Mouse (Mus musculus) intestine, embryonic 15.5 days (tissue): ENCODE results near the gene Epb41l1. TPM values are rescaled to one million over a fixed set of nuclear protein-coding genes. Genes with fewer than 3 reads are reported as not detected.
"Not testable (repeated sequence)": the region's sequence is repeated elsewhere in the genome, so short reads cannot be mapped to it uniquely, and the experiment has no call there.

Experiments used
- ATAC-seq: fragments of 200-750 bp; cut with Nextera tagmentation; 2 replicates; pipeline ENCODE4 v1.8.0; 2017; ENCODE audit warnings: moderate TSS enrichment, moderate library complexity
- H3K27ac ChIP-seq: fragments of 300-500 bp; sonication (generic); 2 replicates; pipeline ENCODE4 v1.5.1; 2015; ENCODE audit warnings: mild to moderate bottlenecking, inconsistent platforms
- H3K27me3 ChIP-seq: fragments of 300-500 bp; sonication (generic); replicated peaks from 2 replicates; pipeline ENCODE4 v1.6.1; 2015; ENCODE audit warnings: inconsistent platforms
- H3K36me3 ChIP-seq: fragments of 300-500 bp; sonication (generic); 2 replicates; pipeline ENCODE4 v1.6.1; 2015; ENCODE audit warnings: inconsistent platforms
- H3K4me1 ChIP-seq: fragments of 300-500 bp; sonication (generic); replicated peaks from 2 replicates; pipeline ENCODE4 v1.6.1; 2015; ENCODE audit warnings: inconsistent platforms
- H3K4me2 ChIP-seq: fragments of 300-500 bp; sonication (generic); replicated peaks from 2 replicates; pipeline ENCODE4 v1.6.1; 2015; ENCODE audit warnings: mild to moderate bottlenecking, inconsistent platforms
- H3K4me3 ChIP-seq: fragments of 300-500 bp; sonication (generic); replicated peaks from 2 replicates; pipeline ENCODE4 v1.5.1; 2015; ENCODE audit warnings: inconsistent platforms
- H3K9ac ChIP-seq: fragments of 300-500 bp; sonication (generic); 2 replicates; pipeline ENCODE4 v1.6.1; 2015; ENCODE audit warnings: inconsistent platforms
- H3K9me3 ChIP-seq: fragments of 300-500 bp; sonication (generic); 2 replicates; pipeline ENCODE4 v1.6.1; 2016; ENCODE audit warnings: inconsistent platforms
- WGBS: fragments of 180-500 bp; shearing (Covaris S2); methylation state at CpG from one replicate; pipeline ENCODE4 v1.1.7; 2015; 5-methylcytosine and 5-hydroxymethylcytosine counted together
- polyA plus RNA-seq: library from polyadenylated mRNA; unstranded; fragments of >200 nt; fragmentation: Nextera tagmentation; extraction: Ambion mirVana; gene quantifications from 2 replicates; pipeline ENCODE4 v1.2.1, GENCODE M21; 2015

Epb41l1 gene
- polyA plus RNA-seq, 1 experiment from 2014 or later, result 1.9 TPM

GRCm38 (mm10) chr2:156406987-156407386, 13.7 kb upstream of the Epb41l1 start:
- 7% methylated on average over 3 of the region's 3 CpGs for WGBS
- Histone ChIP-seq H3K27me3 (no peaks in the 10 kb centered on the region), H3K9me3 (no peaks in the 10 kb centered on the region), H3K4me1 (peaks cover 13% of the 10 kb centered on the region), H3K27ac (no peak overlapping the region), H3K36me3 (no peaks in the 10 kb centered on the region), H3K4me2 (no peak overlapping the region), H3K4me3 (no peak overlapping the region), H3K9ac (no peak overlapping the region)
- ATAC-seq, result peak; percentile 54

GRCm38 (mm10) chr2:156408168-156408567, 12.5 kb upstream of the Epb41l1 start:
- H3K27ac ChIP-seq, result no peak overlapping the region
- WGBS, result 26% methylated on average over 8 of the region's 8 CpGs

GRCm38 (mm10) chr2:156411348-156411747, 9.4 kb upstream of the Epb41l1 start:
- H3K27ac ChIP-seq, ATAC-seq: not testable (repeated sequence)

More at GRCm38 (mm10) chr2:156408168-156408567, 12.5 kb upstream of the Epb41l1 start:
- Histone ChIP-seq H3K4me2 (no peak overlapping the region), H3K9ac (no peak overlapping the region), H3K9me3 (no peaks in the 10 kb centered on the region), H3K4me3 (no peak overlapping the region), H3K4me1 (peaks cover 13% of the 10 kb centered on the region), H3K27me3 (no peaks in the 10 kb centered on the region), H3K36me3 (no peaks in the 10 kb centered on the region)
- peak; percentile 36; the same call in 1 of the 2 replicates for ATAC-seq

GRCm38 (mm10) chr2:156414996-156415395, 5.7 kb upstream of the Epb41l1 start:
- H3K36me3 ChIP-seq, result no peaks in the 10 kb centered on the region
- ATAC-seq, result no peak
- WGBS, result 81% methylated on average over 2 of the region's 2 CpGs
- H3K27ac ChIP-seq, result no peak overlapping the region
- H3K4me3 ChIP-seq, result no peak overlapping the region
- no peak overlapping the region for H3K9ac ChIP-seq
- H3K4me1 ChIP-seq, result 0 out of 2 replicates have a peak, but pooled peaks cover 3% of the 10 kb centered on the region
- no peak overlapping the region for H3K4me2 ChIP-seq
- peaks cover under 1% of the 10 kb centered on the region for H3K27me3 ChIP-seq
- no peaks in the 10 kb centered on the region for H3K9me3 ChIP-seq

More at GRCm38 (mm10) chr2:156411348-156411747, 9.4 kb upstream of the Epb41l1 start:
- 72% methylated on average over 7 of the region's 7 CpGs for WGBS
- H3K4me2 ChIP-seq, H3K36me3 ChIP-seq, H3K9me3 ChIP-seq, H3K4me3 ChIP-seq, H3K27me3 ChIP-seq, H3K9ac ChIP-seq: not testable (repeated sequence)
- peaks cover 13% of the 10 kb centered on the region for H3K4me1 ChIP-seq

GRCm38 (mm10) chr2:156415674-156416073, 5.0 kb upstream of the Epb41l1 start:
- Histone ChIP-seq H3K36me3 (no peaks in the 10 kb centered on the region), H3K4me1 (peaks cover 8% of the 10 kb centered on the region), H3K27ac (no peak overlapping the region), H3K27me3 (peaks cover 5% of the 10 kb centered on the region), H3K4me2 (no peak overlapping the region), H3K4me3 (no peak overlapping the region), H3K9ac (no peak overlapping the region), H3K9me3 (no peaks in the 10 kb centered on the region)
- WGBS, result 70% methylated on average over 5 of the region's 5 CpGs
- ATAC-seq, result no peak

DNA sequence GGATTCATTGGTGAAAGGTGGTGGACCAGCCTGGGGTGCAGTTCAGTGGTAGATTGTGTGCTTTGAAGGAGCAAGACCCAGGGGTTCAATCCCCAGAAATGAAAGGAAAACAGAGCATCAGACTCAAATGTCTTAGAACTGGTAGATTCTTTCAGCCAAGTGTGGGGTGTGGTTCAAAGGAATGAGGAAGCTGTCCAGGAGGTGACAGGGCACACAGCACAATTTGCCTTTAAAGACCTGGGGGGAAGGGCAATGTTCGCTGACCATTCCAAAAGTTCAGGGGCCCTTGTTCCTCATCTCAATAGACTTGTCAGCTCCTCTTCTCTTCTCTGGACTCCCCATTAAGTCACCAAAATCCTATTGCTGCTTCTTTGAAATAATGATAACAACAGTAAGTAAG, 3.5 kb upstream of the Epb41l1 start:
- ATAC-seq, result no peak
- WGBS, result 58% methylated on average over 1 of the region's 1 CpGs
- H3K27ac ChIP-seq, result no peak overlapping the region

DNA sequence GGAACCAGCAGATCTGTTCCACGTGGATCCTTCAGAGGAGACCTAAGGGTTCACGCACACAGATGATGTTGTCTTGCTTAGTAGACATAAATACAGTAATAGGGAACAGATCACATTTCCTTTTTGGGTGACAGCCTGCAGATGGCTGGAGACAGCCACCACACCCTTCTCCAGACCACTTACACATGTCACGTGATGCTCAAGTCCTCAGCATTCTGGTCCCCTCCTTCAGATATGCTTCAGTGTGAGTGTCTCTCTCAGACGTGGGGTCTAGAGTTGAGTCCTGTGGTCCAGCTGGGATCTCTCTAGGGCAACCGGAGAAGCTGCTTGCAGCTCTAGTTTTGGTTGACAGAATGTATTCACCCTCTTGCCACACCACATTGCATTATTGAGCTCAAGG, 2.2 kb upstream of the Epb41l1 start:
- H3K9me3 ChIP-seq, result no peaks in the 10 kb centered on the region
- WGBS, result 80% methylated on average over 5 of the region's 5 CpGs
- no peak overlapping the region for H3K9ac ChIP-seq
- no peak for ATAC-seq
- H3K4me3 ChIP-seq, result no peak overlapping the region
- H3K36me3 ChIP-seq, result no peaks in the 10 kb centered on the region
- H3K4me2 ChIP-seq, result no peak overlapping the region
- peaks cover 20% of the 10 kb centered on the region for H3K4me1 ChIP-seq
- H3K27me3 ChIP-seq, result peaks cover 11% of the 10 kb centered on the region
- H3K27ac ChIP-seq, result no peak overlapping the region

More for the DNA sequence above, 3.5 kb upstream of the Epb41l1 start:
- H3K27me3 ChIP-seq, result peaks cover 11% of the 10 kb centered on the region
- no peak overlapping the region for H3K4me3 ChIP-seq
- H3K4me2 ChIP-seq, result no peak overlapping the region
- peaks cover 15% of the 10 kb centered on the region for H3K4me1 ChIP-seq
- no peaks in the 10 kb centered on the region for H3K36me3 ChIP-seq
- no peaks in the 10 kb centered on the region for H3K9me3 ChIP-seq
- no peak overlapping the region for H3K9ac ChIP-seq

GRCm38 (mm10) chr2:156420327-156420693, 399 bp upstream of the Epb41l1 start:
- Histone ChIP-seq H3K4me2 (peak overlapping the region; percentile 97), H3K27ac (no peak overlapping the region), H3K9me3 (no peaks in the 10 kb centered on the region), H3K36me3 (no peaks in the 10 kb centered on the region), H3K4me3 (peak overlapping the region; percentile 60), H3K27me3 (peaks cover 11% of the 10 kb centered on the region), H3K4me1 (peaks cover 20% of the 10 kb centered on the region), H3K9ac (peak overlapping the region; percentile 69)
- ATAC-seq, result peak; percentile 4; the same call in 1 of the 2 replicates
- 19% methylated on average over 14 of the region's 14 CpGs for WGBS

- under 1% methylated on average over 36 of the region's 36 CpGs for WGBS
- Histone ChIP-seq H3K27me3 (peaks cover 11% of the 10 kb centered on the region), H3K4me2 (peak overlapping the region; percentile 97), H3K36me3 (no peaks in the 10 kb centered on the region), H3K4me3 (peak overlapping the region; percentile 60), H3K27ac (no peak overlapping the region), H3K4me1 (peaks cover 20% of the 10 kb centered on the region), H3K9me3 (no peaks in the 10 kb centered on the region), H3K9ac (peak overlapping the region; percentile 69)
- peak; percentile 65 for ATAC-seq
These were observed 837 bp downstream of the Epb41l1 start for GRCm38 (mm10) chr2:156421381-156422110.

DNA sequence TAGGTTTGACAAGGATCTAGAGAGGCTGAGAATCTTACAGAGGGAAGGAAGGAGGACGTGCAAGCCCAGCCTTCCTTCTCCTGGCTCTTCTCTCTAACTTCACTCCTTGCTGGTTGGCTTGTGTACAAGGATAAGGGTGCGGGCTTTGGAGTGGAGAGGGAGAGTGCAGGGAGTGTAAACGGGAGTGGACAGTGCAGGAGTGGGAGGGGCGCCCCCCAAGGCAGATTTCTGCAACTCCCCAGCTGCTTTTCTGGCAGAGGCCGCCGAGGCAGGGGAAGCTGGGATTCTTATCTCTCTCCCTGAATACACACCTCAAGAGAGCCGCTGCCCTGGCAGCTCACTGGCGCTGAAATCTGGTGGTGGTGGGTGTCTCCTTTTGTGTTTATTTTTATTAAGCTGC, 1.9 kb downstream of the Epb41l1 start:
- Histone ChIP-seq H3K27me3 (peaks cover 11% of the 10 kb centered on the region), H3K4me2 (peak overlapping the region; percentile 37), H3K27ac (no peak overlapping the region), H3K9ac (no peak overlapping the region), H3K4me3 (no peak overlapping the region), H3K4me1 (peaks cover 17% of the 10 kb centered on the region), H3K36me3 (no peaks in the 10 kb centered on the region), H3K9me3 (no peaks in the 10 kb centered on the region)
- ATAC-seq, result no peak
- 6% methylated on average over 8 of the region's 8 CpGs for WGBS

- Histone ChIP-seq H3K9ac (no peak overlapping the region), H3K9me3 (no peaks in the 10 kb centered on the region), H3K4me1 (peaks cover 17% of the 10 kb centered on the region), H3K4me3 (no peak overlapping the region), H3K27me3 (peaks cover 11% of the 10 kb centered on the region), H3K36me3 (no peaks in the 10 kb centered on the region), H3K4me2 (no peak overlapping the region), H3K27ac (no peak overlapping the region)
- ATAC-seq, result no peak
- 84% methylated on average over 4 of the region's 4 CpGs for WGBS
These were observed 3.0 kb downstream of the Epb41l1 start for GRCm38 (mm10) chr2:156423672-156424071.

GRCm38 (mm10) chr2:156425618-156426017, 4.9 kb downstream of the Epb41l1 start:
- whole genome bisulfite sequencing, result 42% methylated on average over 2 of the region's 2 CpGs
- Histone ChIP-seq H3K9ac (no peak overlapping the region), H3K4me2 (no peak overlapping the region), H3K4me1 (peaks cover 22% of the 10 kb centered on the region), H3K36me3 (no peaks in the 10 kb centered on the region), H3K27me3 (peaks cover 6% of the 10 kb centered on the region; the same call in 1 of the 2 replicates), H3K9me3 (no peaks in the 10 kb centered on the region), H3K27ac (no peak overlapping the region), H3K4me3 (no peak overlapping the region)
- ATAC-seq, result no peak

DNA sequence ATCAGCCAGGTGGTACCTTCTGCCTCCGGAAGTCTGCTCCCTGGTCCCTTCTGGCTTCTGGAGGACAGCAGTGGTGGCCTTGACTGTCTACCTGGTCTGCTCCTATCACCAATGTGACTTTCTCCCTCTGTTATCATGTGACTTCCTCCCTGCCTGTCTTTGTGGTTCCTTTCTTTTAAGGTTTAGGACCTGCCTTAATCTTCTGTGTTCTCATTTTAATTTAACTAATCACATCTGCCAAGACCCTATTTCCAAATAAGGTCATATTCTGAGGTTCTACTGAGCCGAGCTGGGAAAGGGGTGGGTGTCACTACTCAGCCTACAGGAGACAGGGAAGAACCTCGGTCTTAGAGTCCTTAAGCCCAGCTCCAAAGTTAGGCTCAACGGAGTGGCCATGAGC, 5.4 kb downstream of the Epb41l1 start:
- no peaks in the 10 kb centered on the region for H3K9me3 ChIP-seq
- no peak overlapping the region for H3K4me3 ChIP-seq
- no peak overlapping the region for H3K27ac ChIP-seq
- H3K4me1 ChIP-seq, result peaks cover 20% of the 10 kb centered on the region
- no peak overlapping the region for H3K9ac ChIP-seq
- ATAC-seq, result no peak
- no peaks in the 10 kb centered on the region for H3K36me3 ChIP-seq
- WGBS, result 67% methylated on average over 4 of the region's 4 CpGs
- H3K4me2 ChIP-seq, result no peak overlapping the region
- H3K27me3 ChIP-seq, result peaks cover 6% of the 10 kb centered on the region; the same call in 1 of the 2 replicates
